Mouse (Mus musculus) heart, postnatal 36 days (tissue): Measurements from ENCODE around the gene Olfr893. TPM values are rescaled to one million over a fixed set of nuclear protein-coding genes. Genes with fewer than 3 reads are reported as not detected.
"Not testable (repeated sequence)": the region's sequence is repeated elsewhere in the genome, so short reads cannot be mapped to it uniquely, and the experiment has no call there.

Experiments used
- DNase-seq, 2 experiments: peaks; one replicate each; pipeline ENCODE4 v3.0.0; 2021 to 2022
- intact Hi-C: fragments of 180-260 bp; cut with DNase I; formaldehyde crosslinking; loops from one replicate; pipeline ENCODE4 v1.15.1; 2025
- total RNA-seq, 2 experiments: library from RNA; stranded (reverse); gene quantifications; 2 replicates each; pipeline ENCODE4 v1.2.3; 2021

Gene Olfr893
- not detected for total RNA-seq

- intact Hi-C loops = no loop called here
- DNase-seq = no peak
Measured at GRCm38 (mm10) chr9:38208065-38208464, at the start of gene Olfr893. Gene Olfr893, plus strand, starts transcription at chr9:38208365.

GRCm38 (mm10) chr9:38168341-38168740 is 39.8 kb upstream of the Olfr893 start:
- intact Hi-C loops = loop anchor here (5.0 kb wide), 1 partner anchor 114 kb away; no protein-coding TSS in a partner anchor
- not testable (repeated sequence) for DNase-seq

GRCm38 (mm10) chr9:38180721-38181120 is 27.4 kb upstream of the Olfr893 start, which contains the start of gene Olfr891:
Gene Olfr891, minus strand, starts transcription at chr9:38180821.
- intact Hi-C loops = no loop called here

GRCm38 (mm10) chr9:38217755-38218154 is 9.6 kb downstream of the Olfr893 start, which contains the start of gene Olfr894:
Gene Olfr894, plus strand, starts transcription at chr9:38218055.
- no peak for DNase-seq

More at GRCm38 (mm10) chr9:38180721-38181120, 27.4 kb upstream of the Olfr893 start, which contains the start of gene Olfr891:
- no peak for DNase-seq

GRCm38 (mm10) chr9:38252474-38252873 is 44.3 kb downstream of the Olfr893 start, which contains the start of gene Olfr143:
Gene Olfr143, plus strand, starts transcription at chr9:38252774.
- intact Hi-C loops = no loop called here
- no peak for DNase-seq

More at GRCm38 (mm10) chr9:38217755-38218154, 9.6 kb downstream of the Olfr893 start, which contains the start of gene Olfr894:
- intact Hi-C loops = no loop called here

Other genes starting within 250 kb of the Olfr893 start
- not detected for gene Olfr881, start 216.5 kb upstream of the Olfr893 start, total RNA-seq
- not detected for gene Olfr883, start 182.6 kb upstream of the Olfr893 start, total RNA-seq
- not detected for gene Olfr884, start 161.8 kb upstream of the Olfr893 start, total RNA-seq
- gene Olfr885, start 147.0 kb upstream of the Olfr893 start, total RNA-seq = not detected
- not detected for gene Olfr887, start 124.3 kb upstream of the Olfr893 start, total RNA-seq
- gene Olfr888, start 100.2 kb upstream of the Olfr893 start, total RNA-seq = not detected
- not detected for gene Olfr889, start 93.2 kb upstream of the Olfr893 start, total RNA-seq
- gene Olfr890, start 65.8 kb upstream of the Olfr893 start, total RNA-seq = not detected
- not detected for gene Olfr891, start 27.5 kb upstream of the Olfr893 start, total RNA-seq
- gene Olfr894, start 9.7 kb downstream of the Olfr893 start, total RNA-seq = not detected
- not detected for gene Olfr143, start 44.4 kb downstream of the Olfr893 start, total RNA-seq
- gene Olfr895, start 59.5 kb downstream of the Olfr893 start, total RNA-seq = not detected
- not detected for gene Olfr896-ps1, start 82.7 kb downstream of the Olfr893 start, total RNA-seq
- gene Olfr25, start 120.7 kb downstream of the Olfr893 start, total RNA-seq = not detected
- gene Olfr898, start 140.0 kb downstream of the Olfr893 start, total RNA-seq = not detected
- gene Olfr250, start 158.5 kb downstream of the Olfr893 start, total RNA-seq = not detected
- not detected for gene Olfr251, start 168.7 kb downstream of the Olfr893 start, total RNA-seq
- not detected for gene Olfr147, start 193.3 kb downstream of the Olfr893 start, total RNA-seq
- not detected for gene Olfr901, start 221.1 kb downstream of the Olfr893 start, total RNA-seq
- gene Olfr902, start 239.3 kb downstream of the Olfr893 start, total RNA-seq = not detected